9 mouse cellular contexts compared by ENCODE assay signal in genomic region chr9:46110648-46111047, GRCm38 (mm10).
A peak's percentile ranks its signal among the peaks of the same experiment; 100 is the strongest.
DNase-seq lines count a peak whose midpoint lies in the region; ATAC-seq and TF ChIP-seq lines count a peak whose summit lies in the region.
"Had no signal": no experiment of that assay in that cellular context is flagged by ENCODE, and none has a peak within 500 bp of the region (broad histone marks: within the 10 kb centered on the region; RNA-seq: fewer than 3 reads in every experiment).

No protein-coding gene starts in this region.

- H3K4me1 ChIP-seq in lung, embryonic 14.5 days (ENCODE audit: insufficient read depth) = peaks cover 26% of the 10 kb centered on the region
- H3K4me1 ChIP-seq in hindbrain, embryonic 11.5 days (replicated peaks; ENCODE audit: control insufficient read depth, insufficient read depth, low read length) = no peaks in the 10 kb centered on the region

- H3K4me3 ChIP-seq in lung, embryonic 14.5 days (ENCODE audit: low read depth, low read length) = no peak overlapping the region
- no peak overlapping the region for H3K4me3 ChIP-seq in hindbrain, embryonic 11.5 days (ENCODE audit: low read depth, low read length)
- H3K4me3 ChIP-seq: midbrain, embryonic 10.5 days had no signal

- no peaks in the 10 kb centered on the region for H3K27me3 ChIP-seq in lung, embryonic 14.5 days (ENCODE audit: insufficient read depth, low read length)
- H3K27me3 ChIP-seq in hindbrain, embryonic 11.5 days (ENCODE audit: control insufficient read depth, insufficient read depth, low read length) = no peaks in the 10 kb centered on the region

- no peak overlapping the region for H3K9ac ChIP-seq in lung, embryonic 14.5 days
- H3K9ac ChIP-seq in hindbrain, embryonic 11.5 days (ENCODE audit: low read depth, low read length) = no peak overlapping the region

- no peaks in the 10 kb centered on the region for H3K9me3 ChIP-seq in lung, embryonic 14.5 days (ENCODE audit: low read depth, low read length)
- no peaks in the 10 kb centered on the region for H3K9me3 ChIP-seq in hindbrain, embryonic 11.5 days (ENCODE audit: control insufficient read depth, low read length)
- H3K9me3 ChIP-seq: midbrain, embryonic 10.5 days had no signal

- no peaks in the 10 kb centered on the region for H3K36me3 ChIP-seq in lung, embryonic 14.5 days (ENCODE audit: insufficient read depth)
- no peaks in the 10 kb centered on the region for H3K36me3 ChIP-seq in hindbrain, embryonic 11.5 days (ENCODE audit: control insufficient read depth, insufficient read depth, low read length)
- H3K36me3 ChIP-seq: midbrain, embryonic 10.5 days had no signal

- peak overlapping the region; percentile 13; the same call in 1 of the 2 replicates for H3K4me2 ChIP-seq in lung, embryonic 14.5 days
- H3K4me2 ChIP-seq in hindbrain, embryonic 11.5 days (replicated peaks; ENCODE audit: low read depth, low read length) = no peak overlapping the region

- DNase-seq in CD4-positive helper T cell, adult 2 months (ENCODE audit: low read depth, low spot score) = peak; percentile 32
- DNase-seq in c-Kit-positive CD71-positive TER-119-negative erythroid progenitor cells, embryonic 14.5 days (ENCODE audit: low read depth) = peak; percentile 41
- DNase-seq in induced T-regulatory cell, adult 2 months (ENCODE audit: low read depth) = peak; percentile 50
- peak; percentile 55 for DNase-seq in lung, embryonic 14.5 days
- no peak for DNase-seq in thymus, postnatal 0 days (ENCODE audit: low spot score)
- DNase-seq in ovary, postnatal 36 days (ENCODE audit: low spot score) = no peak
- no peak for DNase-seq in left cerebral cortex, postnatal 36 days (ENCODE audit: low spot score in 2 of 2)
- no peak for DNase-seq in hindbrain, embryonic 11.5 days (ENCODE audit: low spot score)

- no peak for ATAC-seq in lung, embryonic 14.5 days (ENCODE audit: insufficient read depth)
- ATAC-seq in hindbrain, embryonic 11.5 days (ENCODE audit: low FRiP score) = no peak

- intact Hi-C loops in left cerebral cortex, postnatal 36 days (cut with DNase I) = no loop called here

- TF ChIP-seq CTCF in lung, embryonic 14.5 days (IDR thresholded peaks at IDR 0.05; ENCODE audit: low read depth) = no peak

- WGBS in lung, embryonic 14.5 days = 12% methylated on average over 7 of the region's 7 CpGs
- 84% methylated on average over 7 of the region's 7 CpGs for WGBS in hindbrain, embryonic 11.5 days

- no peak overlapping the region for H3K27ac ChIP-seq in lung, embryonic 14.5 days (ENCODE audit: low read depth)
- H3K27ac ChIP-seq in hindbrain, embryonic 11.5 days (ENCODE audit: low read depth, low read length) = no peak overlapping the region
- H3K27ac ChIP-seq: midbrain, embryonic 10.5 days had no signal

Comparison
In these comparisons a context has a peak if more than half of its experiments do, and no peak if none do; other contexts are left out.
1. DNase-seq: peak in CD4-positive helper T cell, adult 2 months (single experiment), c-Kit-positive CD71-positive TER-119-negative erythroid progenitor cells, embryonic 14.5 days (single experiment), induced T-regulatory cell, adult 2 months (single experiment) and lung, embryonic 14.5 days (single experiment); none in thymus, postnatal 0 days (single experiment), ovary, postnatal 36 days (single experiment), left cerebral cortex, postnatal 36 days (0 of 2) and hindbrain, embryonic 11.5 days (single experiment).